Mouse (Mus musculus): ENCODE data around the gene Rapgefl1.
A peak's percentile ranks its signal among the peaks of the same experiment; 100 is the strongest.

DNA sequence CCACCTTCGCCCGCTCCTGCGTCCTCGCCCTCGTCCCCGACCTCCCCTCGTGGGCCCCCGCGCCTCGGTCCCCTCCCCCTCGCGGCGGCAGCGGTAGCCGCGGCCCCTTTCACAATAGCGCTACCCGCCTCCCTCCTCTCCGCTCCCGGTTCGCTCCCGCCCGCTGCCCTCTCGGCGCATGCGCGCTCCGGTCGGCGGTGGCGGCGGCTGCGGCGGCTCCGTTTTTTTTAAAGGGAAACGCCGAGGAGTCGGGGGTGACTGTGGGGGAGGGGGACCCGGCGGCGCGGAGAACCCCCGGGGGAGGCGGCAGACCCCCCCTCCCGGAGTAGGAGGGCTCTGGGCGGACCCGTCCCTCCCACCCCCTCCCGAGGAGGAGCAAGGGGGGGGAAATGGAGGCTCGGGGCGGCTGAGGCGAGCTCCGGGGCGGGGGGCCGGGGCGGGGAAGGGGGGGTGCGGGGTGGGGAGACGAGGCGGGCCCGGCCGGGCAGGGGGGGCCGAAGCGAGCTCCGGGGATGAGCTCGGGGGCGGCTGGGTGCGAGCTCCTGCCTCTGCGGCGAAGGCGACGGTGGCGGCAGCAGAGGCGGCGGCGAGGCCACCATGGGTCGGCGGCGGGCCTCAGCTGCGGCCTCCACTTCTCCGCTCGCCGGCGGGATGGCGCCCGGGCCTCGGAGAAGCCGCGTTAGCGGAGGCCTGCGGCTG lies 41.4 kb upstream of the Rapgefl1 start, which contains the start of gene Msl1:
- TF ChIP-seq POLR2A (IDR thresholded peaks at IDR 0.05; ENCODE audit: control insufficient read depth, low read depth, low read length): peak; percentile 63; the same call in 1 of the 2 replicates
- no peak for TF ChIP-seq CTCF (IDR thresholded peaks at IDR 0.05; ENCODE audit: control insufficient read depth, insufficient read depth, insufficient replicate concordance, low read depth, low read length)
